Mouse (Mus musculus) hematopoietic multipotent progenitor cell, adult 10-12 weeks (in vitro differentiated cells): Measurements from ENCODE around the gene Polr1a. TPM values are rescaled to one million over a fixed set of nuclear protein-coding genes. Genes with fewer than 3 reads are reported as not detected.

Experiments used
- polyA plus RNA-seq: library from polyadenylated mRNA; stranded (reverse); fragments of >175 nt; gene quantifications from 2 replicates; pipeline ENCODE4 v1.2.3, GENCODE M21; 2012; ENCODE audit warnings: low replicate concordance

The Polr1a gene
- polyA plus RNA-seq, result 9.4 and 17.2 TPM in 2 replicates

GRCm38 (mm10) chr6:71908481-71909381 lies at the start of gene Polr1a, which contains the start of gene Ptcd3:
TSS of gene Polr1a (plus strand) at chr6:71909053.
TSS of gene Ptcd3 (minus strand) at chr6:71908750.

Other genes starting within 250 kb of the Polr1a start
- gene Reep1, start 201.5 kb upstream of the Polr1a start, polyA plus RNA-seq, result 0.13 and 0.15 TPM in 2 replicates
- gene Mrpl35, start 82.1 kb upstream of the Polr1a start, polyA plus RNA-seq, result 0.35 and 1.2 TPM in 2 replicates
- 11.9 and 24.3 TPM in 2 replicates for gene Immt, start 77.7 kb upstream of the Polr1a start, polyA plus RNA-seq
- 2.7 and 4.1 TPM in 2 replicates for gene Ptcd3, start 303 bp upstream of the Polr1a start, polyA plus RNA-seq
- 15.6 and 51.6 TPM in 2 replicates for gene St3gal5, start 188.5 kb downstream of the Polr1a start, polyA plus RNA-seq